Mouse (Mus musculus) liver, embryonic 14.5 days (tissue): ENCODE measurements at regions not wholly inside any gene's neighbourhood (a gene's known extent, or its start where the extent isn't known, plus 50 kb on each side); places are given as distances from the start of the nearest gene placed in this dataset.

ENCODE experiments used
- ATAC-seq: fragments of 200-750 bp; cut with Nextera tagmentation; 2 replicates; pipeline ENCODE4 v1.8.0; 2017; ENCODE audit warnings: moderate number of reproducible peaks, mild to moderate bottlenecking, moderate library complexity; ENCODE audit not compliant: insufficient read depth
- DNase-seq, 3 experiments: peaks; one replicate each; pipeline ENCODE4 v3.0.0-alpha.2; 2012 to 2013; ENCODE audit warnings: low read depth in 3 of 3, low spot score in 3 of 3
- H3K27ac ChIP-seq: fragments of 300-500 bp; sonication (generic); 2 replicates; pipeline ENCODE4 v1.5.1; 2014; ENCODE audit warnings: moderate library complexity, mild to moderate bottlenecking, control low read depth, inconsistent platforms
- H3K27me3 ChIP-seq: fragments of 300-500 bp; sonication (generic); 2 replicates; pipeline ENCODE4 v1.6.1; 2014; ENCODE audit warnings: mild to moderate bottlenecking, low read length, moderate library complexity; ENCODE audit not compliant: control insufficient read depth, insufficient read depth
- H3K36me3 ChIP-seq: fragments of 300-500 bp; sonication (generic); replicated peaks from 2 replicates; pipeline ENCODE4 v1.6.1; 2014; ENCODE audit warnings: low read depth; ENCODE audit not compliant: control insufficient read depth, insufficient read depth
- H3K4me1 ChIP-seq, 2 experiments: fragments of 200-500 bp in 1 of 2; fragments of 300-500 bp in 1 of 2; sonication (generic) in 1 of 2; replicated peaks; 2 replicates each; pipeline ENCODE4 v1.6.1; 2012 to 2014; ENCODE audit warnings: antibody characterized with exemption in 1 of 2, inconsistent platforms in 1 of 2, low read length in 1 of 2; ENCODE audit not compliant: control insufficient read depth in 2 of 2, insufficient read depth in 2 of 2
- H3K4me2 ChIP-seq: fragments of 300-500 bp; sonication (generic); 2 replicates; pipeline ENCODE4 v1.6.1; 2014; ENCODE audit warnings: low read depth, mild to moderate bottlenecking, control low read depth, moderate library complexity
- H3K4me3 ChIP-seq, 2 experiments: fragments of 200-500 bp in 1 of 2; fragments of 300-500 bp in 1 of 2; sonication (generic) in 1 of 2; 2 replicates each; pipeline ENCODE4 v1.5.1; 2012 to 2014; ENCODE audit warnings: low read depth in 2 of 2, low read length in 2 of 2, mild to moderate bottlenecking in 2 of 2, control low read depth in 1 of 2, inconsistent platforms in 1 of 2, moderate library complexity in 1 of 2; ENCODE audit not compliant: insufficient read depth in 1 of 2
- H3K9ac ChIP-seq: fragments of 300-500 bp; sonication (generic); replicated peaks from 2 replicates; pipeline ENCODE4 v1.6.1; 2014; ENCODE audit warnings: mild to moderate bottlenecking, control low read depth, moderate library complexity
- H3K9me3 ChIP-seq: fragments of 300-500 bp; sonication (generic); 2 replicates; pipeline ENCODE4 v1.6.1; 2016; ENCODE audit warnings: low read length, mixed read lengths; ENCODE audit not compliant: control insufficient read depth
- CTCF ChIP-seq: IDR thresholded peaks from 2 replicates; pipeline ENCODE4 v1.5.1; 2016; ENCODE audit warnings: antibody characterized with exemption, low read depth, control low read depth
- EP300 ChIP-seq: IDR thresholded peaks from 2 replicates; pipeline ENCODE4 v1.6.1; 2016; ENCODE audit warnings: antibody characterized with exemption, low read depth
- WGBS: fragments of 180-500 bp; shearing (Covaris S2); extraction: QIAGEN DNeasy Blood & Tissue Kit; methylation state at CpG from one replicate; pipeline ENCODE4 v1.1.7; 2014; ENCODE audit not compliant: insufficient replicate concordance; 5-methylcytosine and 5-hydroxymethylcytosine counted together

- Histone ChIP-seq H3K4me1 (no peaks in the 10 kb centered on the region), H3K27ac (no peak overlapping the region), H3K27me3 (no peaks in the 10 kb centered on the region), H3K36me3 (no peaks in the 10 kb centered on the region), H3K9ac (no peak overlapping the region), H3K9me3 (no peaks in the 10 kb centered on the region), H3K4me2 (no peak overlapping the region), H3K4me3 (no peak overlapping the region)
- no peak for ATAC-seq
- 62% methylated on average over 6 of the region's 6 CpGs for WGBS
- DNase-seq: no peak
- TF ChIP-seq CTCF (no peak), EP300 (no peak)
Observed at GRCm38 (mm10) chr4:22263903-22264302, 93.4 kb upstream of the Fbxl4 start.

GRCm38 (mm10) chr4:22269064-22269463 is 88.3 kb upstream of the Fbxl4 start:
- no peak for ATAC-seq
- H3K4me1 ChIP-seq: no peaks in the 10 kb centered on the region
- DNase-seq: no peak
- TF ChIP-seq CTCF (no peak), EP300 (no peak)
- H3K9ac ChIP-seq: no peak overlapping the region
- no peaks in the 10 kb centered on the region for H3K36me3 ChIP-seq
- no peak overlapping the region for H3K27ac ChIP-seq
- H3K27me3 ChIP-seq: no peaks in the 10 kb centered on the region
- no peak overlapping the region for H3K4me2 ChIP-seq
- 47% methylated on average over 6 of the region's 6 CpGs for WGBS
- no peaks in the 10 kb centered on the region for H3K9me3 ChIP-seq
- no peak overlapping the region for H3K4me3 ChIP-seq

DNA sequence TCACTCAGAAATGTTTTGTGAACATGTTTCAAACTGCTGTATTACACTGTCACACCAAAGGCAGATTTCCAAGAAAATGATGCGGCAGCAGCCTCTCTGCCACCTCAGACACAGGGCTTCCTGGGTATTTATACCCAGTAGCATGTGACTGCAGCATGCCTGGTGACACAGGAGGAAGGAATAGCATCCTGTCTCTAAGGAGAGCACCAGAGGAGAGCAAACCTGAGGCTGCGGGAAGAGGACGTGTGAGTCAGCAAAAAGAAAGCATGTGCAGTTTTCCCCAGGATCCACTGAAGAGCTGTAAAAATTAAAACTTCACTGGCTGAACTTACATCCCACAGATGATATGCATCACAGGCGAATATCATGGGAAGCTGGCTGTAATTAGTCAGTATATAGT is 83.2 kb upstream of the Fbxl4 start:
- Histone ChIP-seq H3K9me3 (no peaks in the 10 kb centered on the region), H3K4me3 (no peak overlapping the region), H3K4me2 (no peak overlapping the region), H3K36me3 (no peaks in the 10 kb centered on the region), H3K27me3 (no peaks in the 10 kb centered on the region), H3K4me1 (no peaks in the 10 kb centered on the region), H3K27ac (no peak overlapping the region), H3K9ac (no peak overlapping the region)
- 43% methylated on average over 4 of the region's 4 CpGs for WGBS
- ATAC-seq: no peak
- TF ChIP-seq EP300: no peak
- TF ChIP-seq CTCF: no peak
- DNase-seq: no peak

GRCm38 (mm10) chr4:22282536-22283323 is 74.6 kb upstream of the Fbxl4 start:
- no peak overlapping the region for H3K27ac ChIP-seq
- DNase-seq (no peak), ATAC-seq (no peak)
- H3K4me1 ChIP-seq: no peaks in the 10 kb centered on the region
- H3K9me3 ChIP-seq: no peaks in the 10 kb centered on the region
- no peaks in the 10 kb centered on the region for H3K27me3 ChIP-seq
- H3K4me3 ChIP-seq: no peak overlapping the region
- TF ChIP-seq EP300: no peak
- H3K36me3 ChIP-seq: no peaks in the 10 kb centered on the region
- H3K4me2 ChIP-seq: no peak overlapping the region
- 49% methylated on average over 4 of the region's 4 CpGs for WGBS
- H3K9ac ChIP-seq: no peak overlapping the region

- ATAC-seq: no peak
- Histone ChIP-seq H3K9me3 (no peaks in the 10 kb centered on the region), H3K9ac (no peak overlapping the region), H3K4me3 (no peak overlapping the region), H3K4me2 (no peak overlapping the region), H3K27ac (no peak overlapping the region), H3K27me3 (no peaks in the 10 kb centered on the region), H3K4me1 (no peaks in the 10 kb centered on the region), H3K36me3 (no peaks in the 10 kb centered on the region)
- 49% methylated on average over 3 of the region's 3 CpGs for WGBS
- TF ChIP-seq CTCF (no peak), EP300 (no peak)
- no peak for DNase-seq
Observed at GRCm38 (mm10) chr4:22292169-22292568, 65.2 kb upstream of the Fbxl4 start.
